Mouse (Mus musculus) heart, adult 8-10 months (tissue): ENCODE measurements at regions not wholly inside any gene's neighbourhood (a gene's known extent, or its start where the extent isn't known, plus 50 kb on each side); places are given as distances from the start of the nearest gene placed in this dataset.

ENCODE experiments used
- DNase-seq: peaks from one replicate; pipeline ENCODE4 v3.0.0; 2022; ENCODE audit warnings: low spot score

- DNase-seq: no peak
Measured at GRCm38 (mm10) chr7:117878903-117879302, 237.1 kb downstream of the Rps15a start.

- DNase-seq: no peak
Measured at GRCm38 (mm10) chr7:117875241-117875640, 240.7 kb downstream of the Rps15a start.

DNA sequence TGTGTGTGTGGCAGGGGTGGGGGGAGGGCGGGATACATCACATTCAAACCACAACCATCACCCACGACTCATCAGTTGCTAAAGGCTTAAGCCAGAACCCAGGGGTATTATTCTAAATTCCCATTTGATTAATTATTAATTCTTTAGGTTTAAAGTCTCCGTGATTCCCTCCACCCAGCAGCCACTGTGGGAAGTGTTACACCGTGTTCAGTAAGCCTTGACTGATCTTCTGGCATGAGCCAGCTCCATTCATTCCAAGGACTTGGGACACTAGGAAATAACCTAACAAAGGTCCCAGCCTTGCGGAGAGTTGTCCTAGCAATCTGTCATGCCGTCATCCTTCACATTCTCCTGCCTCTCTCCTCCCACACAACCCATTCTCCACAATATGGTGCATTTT lies 256.6 kb downstream of the Rps15a start:
- DNase-seq: no peak

DNA sequence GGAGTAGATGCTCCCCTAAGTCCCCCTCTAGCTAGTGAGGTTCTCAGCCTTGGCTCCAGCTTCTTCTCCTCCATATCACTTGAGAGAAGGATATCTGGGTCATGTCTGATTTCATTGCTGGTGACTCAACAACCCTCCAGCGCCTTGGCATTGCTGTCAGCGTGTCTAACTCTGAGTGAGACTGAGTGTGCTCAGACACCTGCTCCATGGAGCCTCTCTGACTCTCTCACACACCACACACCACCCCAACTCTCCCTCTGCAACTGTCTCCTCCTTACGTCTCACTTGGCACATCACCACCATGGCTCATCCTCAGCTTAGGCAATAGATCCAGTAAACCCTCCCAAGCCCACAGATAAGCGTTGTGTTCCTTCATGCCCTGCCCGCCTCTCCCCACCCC lies 260.0 kb downstream of the Rps15a start:
- DNase-seq: no peak

- no peak for DNase-seq
Measured at GRCm38 (mm10) chr7:117853716-117854115, 262.3 kb downstream of the Rps15a start.

GRCm38 (mm10) chr7:117852866-117853265 lies 263.1 kb downstream of the Rps15a start:
- no peak for DNase-seq

DNA sequence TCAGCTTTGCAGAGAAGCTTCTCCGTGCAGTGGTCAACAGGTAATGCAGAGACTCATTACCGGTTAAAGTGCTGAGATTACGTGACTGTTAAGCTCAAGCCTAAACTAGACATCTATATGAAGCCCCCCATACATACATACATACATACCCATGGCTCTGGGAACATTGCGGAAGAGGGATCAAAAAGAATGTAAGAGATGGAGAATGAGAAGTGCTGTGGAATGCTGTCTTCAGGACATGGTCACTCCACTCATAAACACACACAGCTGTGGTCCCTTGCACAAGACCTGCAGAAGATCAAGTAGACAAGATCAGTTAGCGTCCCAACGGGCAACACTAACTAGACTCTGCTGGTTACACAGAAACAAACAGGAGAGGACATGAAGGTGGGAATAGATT lies 265.2 kb downstream of the Rps15a start:
- DNase-seq: no peak

DNA sequence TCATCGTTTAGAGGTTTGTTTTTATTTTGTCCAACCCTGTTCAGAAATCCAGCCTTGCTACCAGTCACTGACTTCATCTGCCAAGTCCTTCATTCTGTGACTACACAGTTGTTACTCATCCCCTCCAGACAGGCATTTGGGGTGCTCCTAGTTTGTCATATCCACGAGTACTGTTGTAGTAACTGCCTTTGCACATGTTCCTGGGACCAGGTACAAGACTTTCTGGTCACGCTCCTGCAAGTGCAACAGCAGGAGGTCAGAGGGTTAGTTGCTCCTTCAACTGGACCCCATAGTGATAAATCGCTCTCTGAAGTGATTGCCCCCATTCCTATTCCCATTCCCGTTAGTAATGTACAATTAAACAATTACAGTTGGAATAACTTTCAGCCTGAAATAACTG lies 269.9 kb downstream of the Rps15a start:
- DNase-seq: no peak

- no peak for DNase-seq
Measured at GRCm38 (mm10) chr7:117842780-117843179, 273.2 kb downstream of the Rps15a start.

DNA sequence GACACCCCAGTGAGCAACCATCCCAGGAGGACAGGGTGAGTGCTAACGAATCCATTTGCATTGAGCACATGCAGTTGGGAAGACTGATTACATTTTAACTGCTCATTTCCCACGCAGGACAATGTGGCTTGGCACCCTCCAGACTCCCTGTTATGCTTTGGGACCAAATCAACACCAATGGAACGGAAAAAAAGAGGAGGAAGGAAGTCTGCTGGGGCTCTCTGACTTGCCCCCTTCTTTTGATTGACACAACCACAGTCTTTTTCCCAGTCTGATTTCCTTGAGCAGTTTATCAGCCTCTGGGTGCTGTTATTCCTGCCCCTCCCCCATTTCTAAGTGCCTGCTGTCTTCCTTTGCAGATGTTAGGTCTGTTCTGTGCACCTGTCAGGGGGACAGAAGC lies 321.0 kb downstream of the Rps15a start:
- DNase-seq: no peak

- no peak for DNase-seq
Measured at GRCm38 (mm10) chr7:117793991-117794390, 322.0 kb downstream of the Rps15a start.

- DNase-seq: no peak
Measured at GRCm38 (mm10) chr7:117792456-117792855, 323.5 kb downstream of the Rps15a start.

DNA sequence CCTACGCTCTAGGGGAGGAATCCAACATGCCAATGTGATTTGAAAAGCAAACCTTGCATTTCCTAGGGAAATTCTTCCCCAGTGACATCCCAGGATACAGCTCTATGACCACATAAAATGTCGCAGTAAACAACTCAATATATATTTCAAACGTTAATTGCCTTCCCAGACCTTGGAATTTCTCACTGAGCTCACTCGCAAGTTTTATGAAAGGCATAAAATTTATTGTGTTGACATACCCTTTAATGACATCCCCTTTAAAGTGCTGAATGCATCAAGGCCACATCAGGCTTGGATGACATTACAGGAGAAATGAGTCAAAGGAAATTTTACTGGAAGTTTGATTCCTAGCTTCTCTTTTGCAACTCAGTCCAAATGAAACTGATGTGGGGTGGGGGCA lies 337.0 kb downstream of the Rps15a start:
- no peak for DNase-seq

GRCm38 (mm10) chr7:117777921-117778320 lies 338.1 kb downstream of the Rps15a start:
- DNase-seq: no peak

GRCm38 (mm10) chr7:117771836-117772235 lies 344.2 kb downstream of the Rps15a start:
- DNase-seq: no peak

DNA sequence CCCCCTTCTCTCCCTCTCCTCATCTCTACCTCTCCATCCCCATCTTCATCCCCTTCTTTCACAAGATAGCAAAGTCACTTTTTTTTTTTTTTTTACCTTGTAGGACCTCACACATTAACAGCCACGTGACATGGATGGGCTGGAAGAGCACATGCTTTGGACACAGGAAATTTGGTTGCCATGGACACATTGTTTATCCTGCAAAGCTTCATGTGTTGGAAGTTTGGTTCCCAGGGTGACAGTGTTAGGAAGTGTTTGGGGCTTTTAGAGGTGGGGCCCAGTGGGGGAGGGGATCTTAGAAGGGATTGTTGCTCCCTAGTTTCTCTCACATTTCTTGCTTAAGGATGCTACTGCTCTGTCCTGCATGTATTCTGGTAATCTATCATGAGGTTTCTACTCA lies 356.5 kb downstream of the Rps15a start:
- DNase-seq: no peak

DNA sequence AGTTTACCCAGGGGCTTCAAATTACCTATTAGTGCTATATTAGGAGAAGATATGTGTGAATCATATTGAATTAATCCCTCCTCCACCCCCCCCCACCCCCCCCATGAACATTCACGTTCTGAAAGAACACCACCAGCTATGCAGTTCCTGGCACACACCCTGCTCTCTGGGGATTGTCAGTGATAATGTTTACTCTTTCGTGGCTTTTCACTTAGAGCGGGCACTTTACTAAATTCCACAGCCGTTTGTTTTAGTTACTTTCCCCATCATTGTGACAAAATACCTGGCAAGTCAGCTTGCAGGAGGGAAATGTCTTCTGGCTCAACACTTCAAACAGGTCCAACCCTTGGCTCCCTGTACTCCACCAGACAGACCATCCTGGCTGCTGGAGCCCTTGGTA lies 359.0 kb downstream of the Rps15a start:
- DNase-seq: no peak

DNA sequence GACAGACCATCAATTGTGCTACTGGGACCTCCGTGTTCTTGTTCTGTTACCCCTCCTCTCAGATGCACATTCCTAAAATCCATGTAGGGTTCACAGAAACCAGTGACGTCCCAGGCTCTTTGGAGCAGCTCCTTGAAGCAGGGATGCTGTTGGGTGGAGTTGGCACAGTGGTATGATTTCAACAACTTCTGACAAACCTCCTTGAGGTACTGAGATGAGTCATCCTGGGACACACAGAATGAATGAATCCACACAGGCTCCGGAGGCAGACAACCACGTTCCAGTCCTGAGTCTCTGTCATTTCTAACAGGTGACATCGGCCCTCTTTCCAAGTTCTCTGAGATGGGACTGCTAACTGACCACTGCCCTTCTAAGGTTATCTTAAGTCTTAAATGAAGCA lies 360.2 kb downstream of the Rps15a start:
- no peak for DNase-seq

DNA sequence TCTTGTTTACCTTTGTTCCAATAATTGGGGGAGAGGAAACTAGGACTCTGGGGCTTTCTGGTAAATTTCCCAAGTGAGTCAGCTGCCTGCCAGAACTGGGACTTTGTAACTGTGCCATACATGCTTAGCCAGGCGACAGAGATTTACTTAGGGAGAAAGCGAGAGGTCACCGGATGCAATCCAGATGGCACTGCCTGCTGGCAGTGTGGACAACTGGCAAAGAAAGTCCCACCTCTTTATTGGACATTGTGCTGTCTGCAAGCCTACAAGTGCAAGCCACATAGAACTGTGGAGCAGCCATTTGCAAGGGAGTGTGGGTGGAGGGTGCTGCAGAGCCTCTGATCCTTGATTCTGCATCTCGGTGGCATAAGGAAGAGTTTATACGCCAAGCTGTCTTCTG lies 362.7 kb downstream of the Rps15a start:
- no peak for DNase-seq

GRCm38 (mm10) chr7:117752302-117753185 lies 363.4 kb downstream of the Rps15a start:
- no peak for DNase-seq

- no peak for DNase-seq
Measured at GRCm38 (mm10) chr7:117747991-117748390, 367.2 kb downstream of the Xylt1 start.

DNA sequence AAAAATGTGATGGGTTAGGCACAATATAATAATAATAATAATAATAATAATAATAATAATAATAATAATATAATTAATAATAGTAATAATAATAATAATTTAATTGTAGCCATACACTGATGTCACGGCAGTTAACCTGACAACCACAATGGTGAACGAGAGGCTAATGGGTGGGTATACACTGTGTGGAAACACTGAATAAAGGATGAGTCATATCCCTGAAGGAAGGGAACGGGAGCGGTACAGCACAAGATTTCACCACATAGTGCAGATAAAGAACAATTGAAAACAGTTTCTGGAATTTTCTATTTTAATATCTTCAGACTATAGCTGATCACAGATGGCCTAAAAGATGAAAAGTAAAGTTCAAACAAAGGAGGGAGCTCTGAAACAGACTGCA lies 365.6 kb downstream of the Xylt1 start:
- no peak for DNase-seq

GRCm38 (mm10) chr7:117739706-117740105 lies 358.9 kb downstream of the Xylt1 start:
- DNase-seq: peak; percentile 33

GRCm38 (mm10) chr7:117735699-117736020 lies 354.9 kb downstream of the Xylt1 start:
- no peak for DNase-seq
